In genomic region chr6:121272075-121272800, GRCm38 (mm10) we compare ENCODE assay signal across 8 mouse cellular contexts. TPM values are rescaled to one million over a fixed set of nuclear protein-coding genes. Genes with fewer than 3 reads are reported as not detected.
A peak's percentile ranks its signal among the peaks of the same experiment; 100 is the strongest.
DNase-seq lines count a peak whose midpoint lies in the region; ATAC-seq and TF ChIP-seq lines count a peak whose summit lies in the region.

No protein-coding gene starts in this region.

- no peak for TF ChIP-seq POLR2A in testis, adult 2 months (IDR thresholded peaks at IDR 0.05; ENCODE audit: control insufficient read depth, low read depth, low read length)

- DNase-seq in c-Kit-positive CD71-negative TER-119-negative erythroid progenitor cells, embryonic 14.5 days (ENCODE audit: low read depth): peak; percentile 55
- DNase-seq in forebrain, embryonic 11.5 days (ENCODE audit: low spot score): peak; percentile 86
- peak; percentile 86 for DNase-seq in heart, postnatal 0 days (ENCODE audit: low spot score)
- DNase-seq in kidney, postnatal 4 days: peak; percentile 89 to 92

- H3K4me2 ChIP-seq in forebrain, embryonic 11.5 days (ENCODE audit: low read depth, low read length, severe bottlenecking): peak overlapping the region; percentile 58
- H3K4me2 ChIP-seq in heart, postnatal 0 days (ENCODE audit: low read depth, low read length): peak overlapping the region; percentile 68
- peak overlapping the region; percentile 97 for H3K4me2 ChIP-seq in liver, embryonic 16.5 days (ENCODE audit: low read depth, low read length)
- H3K4me2 ChIP-seq in neural tube, embryonic 13.5 days: peak overlapping the region; percentile 57

- H3K9ac ChIP-seq in forebrain, embryonic 11.5 days (ENCODE audit: low read length): peak overlapping the region; percentile 48
- H3K9ac ChIP-seq in heart, postnatal 0 days (replicated peaks; ENCODE audit: low read depth, low read length): no peak overlapping the region
- H3K9ac ChIP-seq in liver, embryonic 16.5 days (ENCODE audit: low read depth, low read length): peak overlapping the region; percentile 26
- peak overlapping the region; percentile 58 for H3K9ac ChIP-seq in neural tube, embryonic 13.5 days

- H3K4me3 ChIP-seq in E14TG2a.4 (replicated peaks; ENCODE audit: low read length): 0 out of 2 replicates have a peak overlapping the region, but pooled peaks have one; percentile 24
- H3K4me3 ChIP-seq in forebrain, embryonic 11.5 days (ENCODE audit: low read depth, low read length): peak overlapping the region; percentile 35
- peak overlapping the region; percentile 56 for H3K4me3 ChIP-seq in heart, postnatal 0 days (ENCODE audit: low read depth, low read length)
- peak overlapping the region; percentile 65 for H3K4me3 ChIP-seq in liver, embryonic 16.5 days (ENCODE audit: low read depth, low read length)
- peak overlapping the region; percentile 40 for H3K4me3 ChIP-seq in neural tube, embryonic 13.5 days
- peak overlapping the region; percentile 52 for H3K4me3 ChIP-seq in testis, adult 2 months (ENCODE audit: control insufficient read depth, low read depth, low read length)

- TF ChIP-seq CTCF in E14TG2a.4 (conservative IDR thresholded peaks at IDR 0.05; ENCODE audit: low read length): peak; percentile 80
- peak; percentile 93 for TF ChIP-seq CTCF in heart, postnatal 0 days (IDR thresholded peaks at IDR 0.05; ENCODE audit: low read depth)
- TF ChIP-seq CTCF in testis, adult 2 months (IDR thresholded peaks at IDR 0.05; ENCODE audit: control insufficient read depth, insufficient read depth, insufficient replicate concordance, low read depth, low read length): peak; percentile 49; the same call in 1 of the 2 replicates

- H3K27me3 ChIP-seq in E14TG2a.4 (ENCODE audit: insufficient read depth, low read length): peaks cover 22% of the 10 kb centered on the region
- no peaks in the 10 kb centered on the region for H3K27me3 ChIP-seq in forebrain, embryonic 11.5 days (ENCODE audit: control insufficient read depth, insufficient read depth, low read length)
- no peaks in the 10 kb centered on the region for H3K27me3 ChIP-seq in heart, postnatal 0 days (ENCODE audit: control insufficient read depth, insufficient read depth, low read length)
- H3K27me3 ChIP-seq in liver, embryonic 16.5 days (ENCODE audit: control insufficient read depth, insufficient read depth, low read depth, low read length): no peaks in the 10 kb centered on the region
- no peaks in the 10 kb centered on the region for H3K27me3 ChIP-seq in neural tube, embryonic 13.5 days
- no peaks in the 10 kb centered on the region for H3K27me3 ChIP-seq in testis, adult 2 months (ENCODE audit: control insufficient read depth, insufficient read depth, low read length)

- peaks cover 10% of the 10 kb centered on the region; the same call in 1 of the 2 replicates for H3K4me1 ChIP-seq in E14TG2a.4 (replicated peaks; ENCODE audit: low read depth, low read length)
- H3K4me1 ChIP-seq in forebrain, embryonic 11.5 days (replicated peaks; ENCODE audit: control insufficient read depth, insufficient read depth, low read length): no peaks in the 10 kb centered on the region
- no peaks in the 10 kb centered on the region for H3K4me1 ChIP-seq in heart, postnatal 0 days (ENCODE audit: control insufficient read depth, insufficient read depth)
- no peaks in the 10 kb centered on the region; the same call in none of the 2 replicates for H3K4me1 ChIP-seq in liver, embryonic 16.5 days (ENCODE audit: control insufficient read depth, low read depth, low read length)
- no peaks in the 10 kb centered on the region for H3K4me1 ChIP-seq in neural tube, embryonic 13.5 days (replicated peaks)
- peaks cover 4% of the 10 kb centered on the region for H3K4me1 ChIP-seq in testis, adult 2 months (ENCODE audit: control insufficient read depth, insufficient read depth, low read length)

- WGBS in forebrain, embryonic 11.5 days: 13% methylated on average over 17 of the region's 17 CpGs
- 10% methylated on average over 17 of the region's 17 CpGs for WGBS in heart, postnatal 0 days
- 7% methylated on average over 17 of the region's 17 CpGs for WGBS in liver, embryonic 16.5 days (ENCODE audit: insufficient replicate concordance)
- WGBS in neural tube, embryonic 13.5 days: 12% methylated on average over 17 of the region's 17 CpGs

- no peak for TF ChIP-seq EP300 in heart, postnatal 0 days (IDR thresholded peaks at IDR 0.05; ENCODE audit: low read depth)

- H3K9me3 ChIP-seq in E14TG2a.4 (ENCODE audit: low read length): no peaks in the 10 kb centered on the region
- no peaks in the 10 kb centered on the region for H3K9me3 ChIP-seq in forebrain, embryonic 11.5 days (ENCODE audit: control insufficient read depth, low read length)
- no peaks in the 10 kb centered on the region for H3K9me3 ChIP-seq in heart, postnatal 0 days (replicated peaks; ENCODE audit: control insufficient read depth, low read length)
- no peaks in the 10 kb centered on the region for H3K9me3 ChIP-seq in liver, embryonic 16.5 days (replicated peaks; ENCODE audit: control insufficient read depth, low read length)
- no peaks in the 10 kb centered on the region for H3K9me3 ChIP-seq in neural tube, embryonic 13.5 days

- H3K27ac ChIP-seq in forebrain, embryonic 11.5 days (ENCODE audit: low read depth, low read length): peak overlapping the region; percentile 60; the same call in 1 of the 2 replicates
- peak overlapping the region; percentile 66 for H3K27ac ChIP-seq in heart, postnatal 0 days (ENCODE audit: low read depth)
- peak overlapping the region; percentile 14 for H3K27ac ChIP-seq in liver, embryonic 16.5 days (ENCODE audit: low read length)
- H3K27ac ChIP-seq in neural tube, embryonic 13.5 days (replicated peaks): peak overlapping the region; percentile 81
- peak overlapping the region; percentile 12; the same call in 1 of the 2 replicates for H3K27ac ChIP-seq in testis, adult 2 months (ENCODE audit: control insufficient read depth, insufficient read depth, low read depth, low read length)

- ATAC-seq in forebrain, embryonic 11.5 days (replicated peaks; ENCODE audit: low FRiP score): peak; percentile 89
- ATAC-seq in heart, postnatal 0 days (ENCODE audit: insufficient read depth, low read depth): peak; percentile 88
- peak; percentile 83 for ATAC-seq in liver, embryonic 16.5 days (ENCODE audit: low read depth)
- peak; percentile 93 for ATAC-seq in neural tube, embryonic 13.5 days (ENCODE audit: low read depth)

- no peaks in the 10 kb centered on the region for H3K36me3 ChIP-seq in E14TG2a.4 (ENCODE audit: insufficient read depth, low read length)
- no peaks in the 10 kb centered on the region for H3K36me3 ChIP-seq in forebrain, embryonic 11.5 days (ENCODE audit: control insufficient read depth, insufficient read depth, low read length)
- no peaks in the 10 kb centered on the region for H3K36me3 ChIP-seq in heart, postnatal 0 days (replicated peaks; ENCODE audit: control insufficient read depth, insufficient read depth, low read length)
- H3K36me3 ChIP-seq in liver, embryonic 16.5 days (ENCODE audit: control insufficient read depth, insufficient read depth): no peaks in the 10 kb centered on the region
- no peaks in the 10 kb centered on the region for H3K36me3 ChIP-seq in neural tube, embryonic 13.5 days
- no peaks in the 10 kb centered on the region for H3K36me3 ChIP-seq in testis, adult 2 months (ENCODE audit: control insufficient read depth, insufficient read depth, low read length)

RNA-seq across cellular contexts. Expression of gene Usp18, which starts 26.5 kb away (rescaled TPM):
- polyA plus RNA-seq in forebrain, embryonic 11.5 days (2014; fragmentation: Nextera tagmentation; extraction: Ambion mirVana): 1.2 and 1.3 TPM in 2 replicates
- 8.3 and 13.3 TPM in 2 replicates for total RNA-seq in heart, postnatal 0 days (2014; rRNA removed; ENCODE audit: low replicate concordance)
- 4.0 and 5.2 TPM in 2 replicates for polyA plus RNA-seq in heart, postnatal 0 days (2015; fragmentation: Nextera tagmentation; extraction: Ambion mirVana)
- polyA plus RNA-seq in liver, embryonic 16.5 days (2015; fragmentation: Nextera tagmentation; extraction: Ambion mirVana): 7.8 and 8.8 TPM in 2 replicates
- polyA plus RNA-seq in neural tube, embryonic 13.5 days (2015; fragmentation: Nextera tagmentation; extraction: Ambion mirVana): 1.0 and 2.9 TPM in 2 replicates
- 0.49 and 0.69 TPM in 2 replicates for polyA plus RNA-seq in testis, adult 2 months (2012; rRNA removed)

RNA-seq across cellular contexts. Expression of gene Slc6a13, which starts 27.8 kb away (rescaled TPM):
- 1.2 and 1.3 TPM in 2 replicates for polyA plus RNA-seq in forebrain, embryonic 11.5 days (2014; fragmentation: Nextera tagmentation; extraction: Ambion mirVana)
- total RNA-seq in heart, postnatal 0 days (2014; rRNA removed; ENCODE audit: low replicate concordance): 3.8 and 7.3 TPM in 2 replicates
- 7.8 TPM in 2 replicates for polyA plus RNA-seq in heart, postnatal 0 days (2015; fragmentation: Nextera tagmentation; extraction: Ambion mirVana)
- 40.1 and 43.3 TPM in 2 replicates for polyA plus RNA-seq in liver, embryonic 16.5 days (2015; fragmentation: Nextera tagmentation; extraction: Ambion mirVana)
- polyA plus RNA-seq in neural tube, embryonic 13.5 days (2015; fragmentation: Nextera tagmentation; extraction: Ambion mirVana): 34.5 and 38.2 TPM in 2 replicates
- polyA plus RNA-seq in testis, adult 2 months (2012; rRNA removed): 0.86 and 0.96 TPM in 2 replicates

Comparison
In these comparisons a context has a peak if more than half of its experiments do, and no peak if none do; other contexts are left out.
1. Peak in every context shown above with its lines: DNase-seq, ATAC-seq, H3K4me3 ChIP-seq and H3K27ac ChIP-seq.
2. H3K27ac ChIP-seq: peak in every context shown above with its lines; median percentile 81 in neural tube, embryonic 13.5 days; 66 in heart, postnatal 0 days; 60 in forebrain, embryonic 11.5 days; 14 in liver, embryonic 16.5 days; 12 in testis, adult 2 months.